Mouse (Mus musculus): Measurements from ENCODE around the gene Gm6309.
"Not testable (repeated sequence)": the region's sequence is repeated elsewhere in the genome, so short reads cannot be mapped to it uniquely, and the experiment has no call there.

Gm6309 gene

DNA sequence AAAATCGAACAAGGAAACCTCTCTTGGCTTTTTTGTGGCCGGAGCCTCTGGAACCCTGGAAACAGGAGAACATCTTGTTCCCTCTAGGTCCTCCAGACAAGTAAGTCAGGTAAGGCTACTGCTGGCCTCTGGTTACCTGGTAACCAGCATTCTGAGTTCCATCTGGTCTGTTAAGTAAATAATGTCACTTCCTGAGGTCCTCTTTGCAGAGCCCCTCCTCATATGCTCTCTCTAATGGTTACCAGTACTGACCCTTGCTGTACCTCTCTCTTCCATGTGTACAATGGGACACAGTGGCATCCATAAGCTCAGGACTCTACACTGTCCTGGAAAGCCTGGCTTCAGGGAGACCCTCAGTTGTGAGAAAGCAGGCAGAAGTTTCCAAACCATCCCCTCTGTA is at the start of gene Gm6309:
Gene Gm6309, minus strand, starts transcription at position 101 of the 400 bp plus-strand sequence.
- DNase-seq (ENCODE audit: low read depth), result not testable (repeated sequence)

DNA sequence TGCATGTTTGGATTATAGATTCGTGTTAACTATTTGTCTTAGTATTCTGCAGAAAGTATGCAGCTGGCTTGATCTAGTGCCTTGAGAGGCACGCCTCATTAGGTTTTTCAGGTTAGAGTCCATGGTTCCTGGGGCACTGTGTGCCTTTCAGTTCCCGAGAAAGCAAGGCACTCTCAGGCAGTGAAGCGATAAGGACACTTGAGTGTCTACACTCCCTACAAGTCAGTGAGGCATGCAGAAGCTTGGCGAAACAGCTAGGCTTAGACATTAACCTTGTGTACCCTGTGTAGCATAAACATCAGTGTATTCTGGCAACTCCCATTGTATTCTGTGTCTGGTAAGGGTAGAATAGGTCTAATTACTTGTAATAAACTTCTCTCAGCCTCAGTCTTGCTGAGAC is 35.0 kb upstream of the Gm6309 start:
- DNase-seq (ENCODE audit: low read depth), result no peak

DNA sequence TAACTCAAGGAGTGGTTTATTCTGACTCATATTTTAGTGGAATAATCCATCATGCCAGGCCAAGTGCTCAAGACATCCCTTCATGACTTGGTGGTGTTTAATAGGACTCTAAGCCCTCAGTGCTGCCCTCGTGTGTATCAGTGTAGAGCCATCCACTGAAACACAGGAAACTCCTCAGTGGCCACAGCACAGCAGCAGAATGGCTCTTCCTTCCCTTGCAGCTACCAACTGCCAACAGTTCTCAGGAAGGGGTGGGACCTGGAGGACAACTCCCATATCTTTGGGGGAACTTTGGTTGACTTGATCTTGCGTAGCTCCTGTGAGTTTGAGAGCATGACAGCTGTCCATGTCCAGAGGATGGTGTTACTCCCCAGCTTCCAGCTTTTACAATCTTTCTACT is 33.4 kb upstream of the Gm6309 start:
- DNase-seq (ENCODE audit: low read depth), result no peak

DNA sequence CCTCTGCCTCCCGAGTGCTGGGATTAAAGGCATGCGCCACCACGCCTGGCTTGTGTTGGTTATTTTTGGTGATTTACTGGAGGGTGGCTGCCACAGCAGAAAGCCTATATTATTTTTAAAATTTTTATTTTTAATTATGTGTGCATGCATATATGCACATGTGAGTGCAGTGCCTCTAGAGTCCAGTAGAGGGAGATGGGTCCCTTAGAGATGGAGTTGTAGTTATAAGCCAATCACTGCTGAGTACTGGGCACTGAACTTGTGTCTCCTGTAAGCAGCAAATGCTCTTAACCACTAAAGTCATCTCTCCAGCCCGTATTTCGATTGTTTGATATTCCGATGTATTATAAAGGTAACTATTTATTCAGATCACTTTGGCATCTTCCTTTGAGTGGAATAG is 30.1 kb upstream of the Gm6309 start:
- DNase-seq (ENCODE audit: low read depth), result no peak

DNA sequence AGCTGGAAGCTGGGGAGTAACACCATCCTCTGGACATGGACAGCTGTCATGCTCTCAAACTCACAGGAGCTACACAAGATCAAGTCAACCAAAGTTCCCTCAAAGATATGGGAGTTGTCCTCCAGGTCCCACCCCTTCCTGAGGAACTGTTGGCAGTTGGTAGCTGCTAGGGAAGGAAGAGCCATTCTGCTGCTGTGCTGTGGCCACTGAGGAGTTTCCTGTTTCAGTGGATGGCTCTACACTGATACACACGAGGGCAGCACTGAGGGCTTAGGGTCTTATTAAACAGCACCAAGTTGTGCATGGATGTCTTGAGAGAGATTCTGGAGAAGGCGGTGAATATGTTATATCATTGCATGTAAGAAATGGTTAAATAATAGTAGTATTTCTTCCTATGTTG is 29.0 kb upstream of the Gm6309 start:
- DNase-seq (ENCODE audit: low read depth), result no peak

DNA sequence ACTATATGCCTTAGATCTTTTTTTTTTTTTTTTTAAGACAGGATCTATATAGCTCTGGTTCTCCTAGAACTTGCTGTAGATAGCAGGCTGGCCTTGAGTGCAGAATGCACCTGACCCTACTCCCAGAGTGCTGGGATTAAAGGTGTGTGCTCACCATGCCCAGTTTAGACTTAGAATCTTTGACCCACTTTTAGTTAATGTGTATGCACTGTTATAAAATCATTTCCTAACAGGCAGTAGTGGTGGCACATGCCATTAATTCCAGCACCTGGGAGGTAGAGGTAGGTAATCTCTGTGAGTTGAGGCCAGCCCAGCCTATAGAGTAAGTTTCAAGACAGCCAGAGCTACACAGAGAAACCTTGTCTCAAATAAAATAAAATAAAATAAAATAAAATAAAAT is 28.6 kb upstream of the Gm6309 start:
- DNase-seq (ENCODE audit: low read depth), result no peak

DNA sequence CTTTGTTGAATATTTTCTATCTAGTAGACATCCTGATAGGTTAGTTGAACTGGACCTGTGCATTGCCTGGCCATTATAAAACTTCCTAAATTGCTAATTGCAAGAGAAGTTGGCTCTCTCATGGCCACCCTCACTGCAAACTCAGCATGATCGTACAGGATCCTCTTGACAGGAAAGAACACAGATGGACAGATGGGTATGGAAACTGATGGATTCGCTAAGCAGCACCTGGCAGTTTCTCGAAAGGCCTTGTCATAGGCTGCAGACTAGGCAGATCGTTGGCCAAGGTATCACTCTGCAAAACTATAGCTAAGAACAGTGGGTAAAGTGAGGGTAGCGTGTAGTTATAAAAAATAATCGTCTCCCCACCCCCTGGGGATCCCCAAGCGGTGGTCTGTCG is 22.8 kb upstream of the Gm6309 start:
- no peak for DNase-seq (ENCODE audit: low read depth)

DNA sequence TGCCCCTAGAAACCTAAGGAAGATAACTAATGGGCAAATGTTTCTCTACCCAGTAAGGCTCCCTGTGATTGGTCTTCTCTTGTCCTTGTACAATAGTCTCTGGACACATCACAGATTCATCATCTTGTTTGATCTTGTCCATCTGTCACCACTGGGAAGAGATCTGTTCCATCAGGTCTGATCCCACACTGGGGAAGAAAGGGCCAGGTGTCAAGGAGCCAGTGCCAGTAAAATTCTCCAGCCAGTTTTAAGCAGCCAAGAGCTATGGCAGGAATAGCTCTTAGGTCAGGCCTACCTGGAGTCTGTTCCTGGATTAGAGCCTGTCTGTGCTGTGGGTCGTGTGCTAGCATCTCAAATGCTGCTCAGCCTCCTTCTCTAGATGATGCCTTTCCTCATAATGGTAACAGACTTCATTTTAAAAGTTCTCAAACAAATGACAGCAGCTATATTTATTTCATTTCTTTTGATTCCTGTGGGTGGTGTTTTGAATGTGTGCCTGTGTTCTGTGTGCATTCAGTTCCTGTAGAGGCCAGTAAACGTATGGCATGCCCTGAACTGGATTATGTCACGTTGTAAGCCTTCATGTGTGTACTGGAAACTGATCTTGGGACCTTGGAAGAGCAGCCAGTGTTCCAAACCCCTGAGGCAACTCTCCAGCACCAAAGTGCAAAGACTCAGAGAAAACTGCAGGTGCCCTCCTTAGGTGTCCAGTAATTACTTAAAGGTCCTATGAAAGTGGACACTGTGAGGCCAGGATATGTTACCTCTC is 20.2 kb upstream of the Gm6309 start:
- DNase-seq (ENCODE audit: low read depth), result no peak

DNA sequence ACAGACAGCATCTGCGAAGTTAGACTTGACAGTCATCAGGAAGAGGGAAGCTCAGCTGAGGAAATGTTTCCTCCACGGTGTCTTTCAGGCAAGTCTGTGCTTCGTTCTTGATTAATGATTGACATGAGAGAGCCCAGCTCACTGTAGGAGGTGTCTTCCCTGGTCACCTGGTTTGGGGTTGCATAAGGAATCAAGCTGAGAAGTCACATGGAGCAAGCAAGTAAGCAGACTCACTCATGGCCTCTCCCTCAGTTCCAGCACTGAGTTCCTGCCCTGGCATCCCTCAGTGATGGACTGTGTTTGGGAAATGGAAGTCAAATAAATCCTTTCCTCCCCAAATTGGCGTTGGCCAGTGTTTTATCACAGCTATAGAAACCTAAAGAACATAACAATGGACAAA is 19.6 kb upstream of the Gm6309 start:
- DNase-seq (ENCODE audit: low read depth), result no peak

DNA sequence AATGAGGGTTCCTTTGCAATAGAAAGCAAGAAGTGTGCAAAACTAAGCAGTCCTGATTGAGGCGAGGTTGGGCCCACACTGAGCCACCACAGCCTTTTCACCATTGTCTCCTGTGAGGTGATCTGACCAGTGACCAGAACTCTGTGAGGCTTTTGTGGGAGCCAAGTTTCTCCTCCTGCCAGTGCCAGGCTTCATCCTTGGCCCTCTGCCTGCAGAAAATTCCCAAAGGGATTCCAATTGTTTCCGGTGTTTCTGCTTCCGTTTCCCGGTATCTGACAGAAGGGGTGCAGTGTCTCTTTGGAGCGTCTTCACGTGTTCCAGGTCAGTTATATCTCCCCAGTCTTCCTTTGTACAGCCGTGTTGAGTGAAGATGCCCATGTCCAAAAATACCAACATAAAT is 18.2 kb upstream of the Gm6309 start:
- DNase-seq (ENCODE audit: low read depth), result no peak

DNA sequence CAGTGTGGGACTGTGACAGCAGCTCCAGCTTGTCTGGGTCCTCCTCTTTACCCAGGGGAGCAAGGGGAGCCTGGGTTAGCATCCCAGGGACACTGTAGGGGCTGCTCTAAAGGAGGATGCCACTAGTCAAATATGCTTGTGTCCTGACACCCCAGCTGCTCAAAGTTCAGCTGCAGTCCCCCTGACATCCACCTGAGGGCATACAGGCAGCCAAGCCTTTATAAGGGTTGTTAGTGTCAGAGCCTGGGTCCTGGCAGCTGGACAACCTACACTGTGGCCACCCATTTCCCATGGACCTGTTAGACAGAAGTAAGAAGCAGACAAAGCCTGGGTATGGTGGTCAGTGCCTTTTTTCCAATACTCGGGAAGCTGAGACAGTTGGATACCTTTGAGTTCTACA is 17.6 kb upstream of the Gm6309 start:
- no peak for DNase-seq (ENCODE audit: low read depth)

DNA sequence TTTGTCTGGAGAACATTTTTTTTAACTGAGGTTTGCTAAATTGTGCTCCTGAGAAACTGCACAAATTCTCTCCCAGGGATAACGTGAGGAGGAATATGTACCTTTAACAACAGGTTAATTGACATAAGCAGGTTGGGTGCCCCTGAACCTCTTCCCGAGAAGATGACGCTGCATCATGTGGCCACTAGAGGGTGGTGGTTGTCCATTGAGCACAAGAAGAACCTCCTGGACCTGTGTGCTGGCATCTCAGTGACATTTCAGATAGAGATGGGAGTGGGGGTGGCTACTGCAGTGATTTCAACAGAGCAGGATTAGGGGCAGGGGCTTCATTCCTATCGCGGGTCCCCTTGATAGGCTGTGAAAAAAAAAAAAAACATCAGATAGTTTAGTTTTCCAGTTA is 16.9 kb upstream of the Gm6309 start:
- DNase-seq (ENCODE audit: low read depth), result peak; percentile 62

DNA sequence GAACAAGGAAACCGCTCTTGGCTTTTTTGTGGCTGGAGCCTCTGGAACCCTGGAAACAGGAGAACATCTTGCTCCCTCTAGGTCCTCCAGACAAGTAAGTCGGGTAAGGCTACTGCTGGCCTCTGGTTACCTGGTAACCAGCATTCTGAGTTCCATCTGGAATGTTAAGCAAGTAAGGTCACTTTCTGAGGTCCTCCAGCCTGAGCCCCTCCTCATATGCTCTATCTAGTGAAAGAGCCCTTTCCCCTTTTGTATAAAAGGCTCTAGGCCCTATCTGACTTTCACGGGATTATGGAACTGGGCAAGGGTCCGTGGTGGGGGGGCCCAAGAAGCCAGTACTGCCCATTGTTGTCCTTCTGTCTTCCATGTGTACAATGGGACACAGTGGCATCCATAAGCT is 14.7 kb upstream of the Gm6309 start, which contains the start of gene 1700001J03Rik:
Gene 1700001J03Rik, minus strand, starts transcription at position 101 of the 400 bp plus-strand sequence.
- DNase-seq (ENCODE audit: low read depth), result not testable (repeated sequence)

DNA sequence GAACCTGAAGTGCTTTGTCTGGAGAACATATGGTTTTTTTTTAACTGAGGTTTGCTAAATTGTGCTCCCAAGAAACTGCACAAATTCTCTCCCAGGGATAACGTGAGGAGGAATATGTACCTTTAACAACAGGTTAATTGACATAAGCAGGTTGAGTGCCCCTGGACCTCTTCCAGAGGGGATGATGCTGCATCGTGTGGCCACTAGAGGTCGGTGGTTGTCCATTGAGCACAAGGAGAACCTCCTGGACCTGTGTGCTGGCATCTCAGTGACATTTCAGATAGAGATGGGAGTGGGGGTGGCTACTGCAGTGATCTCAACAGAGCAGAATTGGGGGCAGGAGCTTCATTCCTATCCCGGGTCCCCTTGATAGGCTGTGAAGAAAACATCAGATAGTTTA is 2.2 kb upstream of the Gm6309 start:
- not testable (repeated sequence) for DNase-seq (ENCODE audit: low read depth)

DNA sequence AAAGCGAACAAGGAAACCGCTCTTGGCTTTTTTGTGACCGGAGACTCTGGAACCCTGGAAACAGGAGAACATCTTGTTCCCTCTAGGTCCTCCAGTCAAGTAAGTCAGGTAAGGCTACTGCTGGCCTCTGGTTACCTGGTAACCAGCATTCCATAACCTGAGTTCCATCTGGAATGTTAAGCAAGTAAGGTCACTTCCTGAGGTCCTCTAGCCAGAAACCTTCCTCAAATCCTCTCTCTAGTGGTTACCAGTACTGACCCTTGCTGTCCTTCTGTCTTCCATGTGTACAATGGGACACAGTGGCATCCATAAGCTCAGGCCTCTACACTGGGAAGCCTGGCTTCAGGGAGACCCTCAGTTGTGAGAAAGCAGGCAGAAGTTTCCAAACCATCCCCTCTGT is 10.1 kb downstream of the Gm6309 start, which contains the start of gene Gm5565:
Gene Gm5565, minus strand, starts transcription at position 101 of the 400 bp plus-strand sequence.
- DNase-seq (ENCODE audit: low read depth), result not testable (repeated sequence)

DNA sequence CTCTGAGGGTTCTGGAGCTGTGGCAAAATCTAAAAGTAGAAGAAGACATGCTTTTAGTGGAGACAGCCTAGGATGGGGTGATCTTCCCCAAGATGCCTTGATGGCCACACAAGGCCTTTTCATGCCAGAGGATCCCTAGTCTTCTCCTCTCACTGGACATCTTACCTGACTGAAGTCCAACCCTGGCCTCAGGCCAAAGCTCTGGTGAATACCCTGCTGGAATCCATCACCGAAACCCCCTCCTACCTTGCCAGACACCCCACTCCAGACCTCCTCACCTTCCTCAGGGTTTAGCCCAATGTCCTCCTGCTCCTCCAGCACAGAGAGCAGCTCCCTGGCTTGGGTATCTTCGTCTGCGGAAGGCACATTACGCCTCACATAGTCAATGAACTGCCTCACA is 12.2 kb downstream of the Gm6309 start:
- not testable (repeated sequence) for DNase-seq (ENCODE audit: low read depth)

DNA sequence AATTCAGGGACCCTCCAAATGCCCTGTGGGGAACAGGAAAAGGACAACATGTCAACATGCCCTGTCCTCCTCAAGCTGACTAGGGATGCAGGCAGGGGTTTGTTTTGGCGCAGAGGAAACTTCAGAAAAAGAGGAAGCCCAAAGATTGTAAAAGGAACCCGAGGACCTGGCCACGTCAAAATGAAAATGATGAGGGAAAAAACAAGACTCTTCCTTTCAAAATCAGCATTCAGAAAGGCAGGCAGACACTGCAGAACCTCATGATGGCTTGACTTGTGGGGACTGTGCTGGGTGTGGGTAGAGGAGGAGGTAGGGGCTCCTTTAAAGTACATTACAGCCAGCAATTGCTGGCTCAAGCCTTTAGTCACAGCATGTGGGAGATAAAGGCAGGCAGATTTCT is 20.1 kb downstream of the Gm6309 start:
- no peak for DNase-seq (ENCODE audit: low read depth)

DNA sequence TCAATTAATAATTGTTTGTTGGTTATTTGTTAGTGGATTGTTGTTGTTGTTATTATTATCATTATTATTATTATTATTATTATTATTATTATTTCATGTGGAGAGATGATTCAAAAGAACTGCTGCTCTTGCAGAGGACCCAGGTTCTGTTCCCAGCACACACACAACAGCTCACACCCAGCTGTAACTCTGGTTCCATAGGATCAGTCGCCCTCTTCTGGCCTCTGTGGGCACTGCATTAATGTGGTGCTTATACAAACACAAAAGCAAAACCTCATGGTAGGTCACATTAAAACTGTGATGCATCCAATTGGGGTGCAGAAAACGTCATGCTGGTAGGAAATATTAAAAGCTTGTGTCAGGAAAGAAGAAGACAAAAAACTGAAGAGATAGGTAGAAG is 22.6 kb downstream of the Gm6309 start:
- peak; percentile 17 for DNase-seq (ENCODE audit: low read depth)
